Mouse (Mus musculus): ENCODE data around the gene Zfyve21.

Gene Zfyve21

GRCm38 (mm10) chr12:111800459-111801183 is 13.3 kb upstream of the Zfyve21 start:
- DNase-seq = no peak

DNA sequence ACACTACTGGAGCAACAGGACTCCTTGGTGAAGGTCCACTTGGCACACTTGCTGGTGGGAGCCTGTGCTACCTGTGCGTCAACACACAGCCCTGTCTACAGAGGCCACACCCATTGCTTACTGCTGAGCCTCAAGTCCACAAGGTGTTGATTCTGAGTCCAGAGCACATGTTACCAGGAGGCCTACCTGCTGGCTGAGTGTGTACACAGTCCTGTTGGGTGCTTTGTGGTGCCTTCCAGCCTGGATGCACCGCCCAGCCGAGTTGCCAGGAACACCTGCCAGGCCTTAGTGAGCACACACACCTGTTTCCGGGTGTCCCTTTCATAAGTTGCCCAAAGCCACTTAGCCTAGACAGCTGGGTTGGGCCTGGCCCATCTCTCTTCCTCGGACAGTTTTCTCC is 10.4 kb upstream of the Zfyve21 start:
- DNase-seq = no peak

GRCm38 (mm10) chr12:111808775-111809174 is 5.2 kb upstream of the Zfyve21 start:
- DNase-seq = no peak

GRCm38 (mm10) chr12:111809762-111810161 is 4.2 kb upstream of the Zfyve21 start:
- DNase-seq = peak; percentile 61

- no peak for DNase-seq
These were observed 1.9 kb upstream of the Zfyve21 start for GRCm38 (mm10) chr12:111812075-111812474.

- DNase-seq = no peak
These were observed 1.4 kb upstream of the Zfyve21 start for GRCm38 (mm10) chr12:111812611-111813010.

GRCm38 (mm10) chr12:111813111-111813765 is 732 bp upstream of the Zfyve21 start:
- no peak for DNase-seq

GRCm38 (mm10) chr12:111814769-111815762 is 1.1 kb downstream of the Zfyve21 start:
- no peak for DNase-seq

DNA sequence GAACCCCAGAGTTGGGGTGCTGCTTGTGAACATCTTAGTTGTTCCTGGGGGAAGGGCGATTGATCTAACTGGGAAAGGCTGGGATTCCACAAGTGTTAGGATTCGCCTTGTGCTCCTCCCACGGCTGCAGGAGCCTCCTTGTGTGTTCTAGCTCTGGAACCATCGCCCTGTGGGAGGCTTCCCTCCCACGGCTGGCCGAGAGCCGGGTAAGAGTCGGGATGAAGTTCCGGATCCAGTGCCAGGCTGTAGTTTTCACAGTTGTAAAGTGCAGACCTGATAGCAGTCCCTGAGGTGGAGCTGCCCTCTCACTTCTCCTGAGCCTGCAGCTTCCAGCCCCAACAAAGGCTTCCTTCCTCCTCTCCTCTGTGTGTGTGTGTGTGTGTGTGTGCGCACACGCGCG is 2.6 kb downstream of the Zfyve21 start:
- no peak for DNase-seq

DNA sequence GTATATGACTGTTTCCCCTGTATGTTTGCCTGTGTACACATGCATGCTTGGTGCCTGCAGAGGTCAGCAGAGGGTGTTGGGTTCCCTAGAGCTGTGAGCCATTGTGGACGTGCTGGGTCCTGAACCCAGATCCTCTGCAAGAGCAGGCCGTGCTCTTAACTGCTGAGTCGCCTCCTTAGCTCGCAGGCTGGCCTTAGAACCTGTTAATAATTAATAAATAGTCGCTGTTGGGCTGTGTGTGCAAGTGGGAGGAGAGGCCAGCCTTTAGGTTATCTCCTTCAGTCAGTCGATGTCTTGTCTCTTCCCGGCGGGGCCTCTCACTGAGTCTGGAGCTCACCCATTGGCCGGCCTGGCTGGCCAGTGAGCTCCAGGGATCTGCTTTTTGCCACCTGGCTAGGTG is 3.0 kb downstream of the Zfyve21 start:
- no peak for DNase-seq

GRCm38 (mm10) chr12:111817991-111818390 is 4.0 kb downstream of the Zfyve21 start:
- DNase-seq = no peak

GRCm38 (mm10) chr12:111819936-111820335 is 6.0 kb downstream of the Zfyve21 start:
- DNase-seq = no peak

DNA sequence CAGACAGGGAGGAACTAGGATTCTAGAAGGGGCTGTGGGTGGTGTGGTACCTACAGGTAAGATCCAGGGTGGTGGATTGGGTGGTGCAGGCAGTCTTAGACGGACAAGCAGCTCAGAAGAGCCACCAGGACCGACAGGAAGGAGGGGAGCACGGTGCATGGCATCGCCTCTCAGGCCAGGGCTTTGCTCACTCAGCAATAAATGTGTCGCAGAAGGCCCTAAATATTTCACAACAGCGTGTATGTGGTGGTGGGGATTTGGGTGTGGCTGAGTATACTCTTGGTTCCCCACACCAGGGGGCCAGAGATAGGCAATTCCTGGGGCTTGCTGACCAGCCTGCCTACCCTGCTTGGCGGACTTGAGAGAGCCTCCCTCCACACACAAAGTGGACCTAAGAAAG is 6.7 kb downstream of the Zfyve21 start:
- DNase-seq = no peak

GRCm38 (mm10) chr12:111821931-111822330 is 8.0 kb downstream of the Zfyve21 start:
- DNase-seq = no peak

DNA sequence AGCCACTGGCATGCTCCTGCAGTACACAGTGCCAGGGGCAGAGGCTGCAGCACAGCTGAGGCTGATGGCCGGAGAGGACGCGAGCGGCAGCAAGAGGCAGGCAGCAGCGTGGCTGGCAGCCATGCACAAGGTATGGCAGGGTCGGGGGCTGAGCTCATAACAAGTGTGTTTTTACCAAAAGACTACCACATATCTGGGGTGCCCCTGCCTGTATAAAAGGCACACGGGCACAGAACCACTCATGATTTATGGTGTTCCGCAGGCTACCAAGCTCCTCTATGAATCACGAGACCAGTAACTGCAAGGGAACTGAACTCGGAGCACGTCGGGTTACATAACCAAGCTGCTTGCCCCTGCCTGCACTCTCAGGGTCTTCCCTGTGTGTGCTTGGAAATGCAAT is 13.6 kb downstream of the Zfyve21 start:
- DNase-seq = no peak

DNA sequence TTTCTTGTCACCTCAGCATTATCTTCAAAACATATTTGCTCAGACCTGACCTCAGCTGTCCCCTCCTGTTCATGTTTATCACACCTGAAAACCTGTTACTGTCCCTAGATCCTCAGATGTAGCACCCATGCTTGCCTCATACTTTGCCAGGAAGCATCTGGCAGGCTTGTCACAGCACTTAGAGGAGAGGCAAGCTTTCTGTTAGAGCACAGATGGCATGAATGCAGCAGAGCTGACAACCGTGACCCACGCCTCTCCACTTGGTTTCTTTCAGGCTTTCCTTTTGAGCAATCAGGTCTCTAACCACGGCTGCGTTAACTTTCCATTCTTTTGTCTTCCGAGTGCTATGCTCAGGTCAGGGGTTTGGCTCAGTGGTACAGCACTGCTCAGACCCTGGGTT is 15.5 kb downstream of the Zfyve21 start:
- DNase-seq = no peak

DNA sequence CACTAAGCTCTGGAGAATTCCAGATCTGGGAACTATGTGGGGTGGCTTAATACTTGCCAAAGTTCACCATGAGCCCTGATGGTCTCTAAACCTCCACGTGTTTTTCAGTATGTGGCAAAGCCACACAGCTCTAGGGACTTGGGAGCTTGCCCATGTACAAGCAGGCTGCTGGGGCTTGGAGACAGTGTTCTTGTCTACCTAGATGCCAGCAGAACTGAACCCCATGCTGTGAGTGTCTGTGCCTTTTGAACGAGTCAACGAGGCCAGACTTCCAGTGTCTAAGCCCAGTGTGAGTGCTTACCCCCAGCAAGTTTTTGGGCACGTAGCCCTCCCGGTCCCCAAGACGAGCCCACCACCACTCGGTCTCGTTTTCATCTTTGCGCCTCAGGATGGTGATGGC is 16.0 kb downstream of the Zfyve21 start:
- no peak for DNase-seq

- DNase-seq = no peak
These were observed 16.4 kb downstream of the Zfyve21 start for GRCm38 (mm10) chr12:111830375-111830774.

DNA sequence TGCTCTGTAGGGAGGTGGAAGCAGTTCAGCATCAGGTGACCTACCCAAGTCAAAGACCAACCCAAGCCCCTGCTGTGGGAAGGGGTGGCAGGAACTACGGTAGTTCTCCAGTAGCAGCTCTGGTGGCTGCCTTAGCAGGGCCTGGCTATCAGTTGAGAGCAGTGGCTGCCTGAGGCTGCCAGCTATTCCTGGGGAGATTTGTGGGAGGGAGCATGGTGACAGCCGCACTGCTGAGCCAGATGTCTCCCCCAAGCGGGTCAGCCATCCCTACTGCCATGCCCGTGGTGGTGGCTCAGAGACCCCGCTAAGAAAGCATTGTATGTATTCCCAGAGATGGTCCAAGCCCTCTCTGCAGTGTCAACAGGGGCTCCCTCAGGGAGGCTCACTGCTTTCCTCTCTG is 18.7 kb downstream of the Zfyve21 start:
- DNase-seq = no peak

GRCm38 (mm10) chr12:111833457-111833856 is 19.5 kb downstream of the Zfyve21 start:
- DNase-seq = no peak

GRCm38 (mm10) chr12:111842565-111843433 is 28.8 kb downstream of the Zfyve21 start:
- DNase-seq = no peak

- no peak for DNase-seq
These were observed 29.5 kb downstream of the Zfyve21 start for GRCm38 (mm10) chr12:111843470-111843869.

Measured in cerebellum, adult 8-10 months (tissue).